Mouse (Mus musculus) ovary, postnatal 10 days (tissue): Measurements from ENCODE around the gene Smc1b.
"Not testable (repeated sequence)": the region's sequence is repeated elsewhere in the genome, so short reads cannot be mapped to it uniquely, and the experiment has no call there.

Experiments
- DNase-seq: peaks from one replicate; pipeline ENCODE4 v3.0.0; 2022; ENCODE audit warnings: low spot score

Gene Smc1b

GRCm38 (mm10) chr15:85135143-85135542, 3.4 kb upstream of the Smc1b start:
- no peak for DNase-seq

DNA sequence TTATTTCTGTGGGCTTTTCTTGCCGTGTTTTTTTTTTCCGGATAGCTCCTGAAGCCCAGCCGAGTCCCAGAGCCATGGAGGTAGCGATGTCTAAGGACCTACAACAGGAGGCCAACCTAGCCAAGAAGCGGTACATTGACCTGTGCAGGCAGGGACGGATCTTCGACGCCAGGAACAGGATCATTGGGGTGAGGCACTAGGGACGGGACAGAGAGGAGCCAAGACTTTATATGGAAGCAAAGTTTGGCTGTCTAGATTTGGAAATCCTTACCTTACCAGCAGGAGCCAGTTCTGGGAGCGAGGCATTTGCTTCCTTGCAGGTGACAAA, 393 bp upstream of the Smc1b start:
- DNase-seq = no peak

DNA sequence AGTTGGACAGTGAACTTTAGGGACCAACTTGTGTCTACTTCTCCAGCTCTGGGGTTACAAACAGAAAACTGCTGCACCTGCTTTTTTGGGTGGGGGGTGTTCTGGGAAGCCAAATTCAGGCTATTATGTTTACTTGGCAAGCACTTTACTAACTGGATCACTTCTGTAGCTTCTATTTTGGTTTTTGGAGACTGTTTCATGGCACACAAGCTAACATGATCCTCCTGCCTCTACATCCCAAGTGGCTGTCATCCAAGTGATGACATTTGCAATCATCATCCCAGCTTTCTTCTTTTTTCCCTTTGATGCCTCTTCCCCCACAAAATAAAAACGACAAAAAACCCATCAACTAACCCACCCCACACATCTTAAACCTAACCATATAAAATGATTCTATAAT, 46.1 kb downstream of the Smc1b start:
- DNase-seq = no peak

DNA sequence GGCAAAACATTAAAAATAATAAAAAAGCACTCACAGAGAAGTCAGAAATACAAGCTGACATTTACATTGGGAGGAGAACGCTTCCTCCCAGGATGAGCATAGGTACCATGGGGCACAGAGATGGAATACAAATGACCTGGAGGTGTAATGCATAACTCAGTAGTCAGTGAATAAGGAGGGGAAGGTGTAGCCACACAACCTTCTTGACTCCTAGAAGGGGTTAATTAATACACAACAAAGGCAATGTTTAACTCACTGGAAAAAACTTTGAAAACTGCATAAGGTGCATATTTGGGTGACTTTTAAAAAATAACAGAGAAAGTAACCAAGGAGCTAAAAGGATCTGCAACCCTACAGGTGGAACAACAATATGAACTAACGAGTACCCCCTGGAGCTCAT, 59.1 kb downstream of the Smc1b start:
- DNase-seq = no peak

DNA sequence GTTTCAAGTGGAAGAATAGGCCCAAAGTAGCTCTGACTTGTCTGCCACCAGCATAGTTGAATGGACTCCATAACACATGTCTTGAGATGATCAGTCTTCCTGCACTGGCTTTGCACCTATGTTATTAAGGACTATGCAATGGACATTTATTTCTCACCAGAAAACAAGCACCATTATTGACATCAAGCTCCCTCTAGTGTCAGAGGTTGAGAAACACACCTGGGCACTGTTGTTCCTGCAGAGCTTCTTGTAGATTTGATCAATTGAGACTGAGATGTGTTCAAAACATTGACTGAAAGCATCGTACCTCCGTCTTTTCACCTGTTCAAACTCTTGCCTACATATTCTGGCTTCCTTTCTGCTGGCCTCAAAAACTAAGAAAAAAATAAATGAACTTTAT, 61.2 kb downstream of the Smc1b start:
- DNase-seq = no peak

DNA sequence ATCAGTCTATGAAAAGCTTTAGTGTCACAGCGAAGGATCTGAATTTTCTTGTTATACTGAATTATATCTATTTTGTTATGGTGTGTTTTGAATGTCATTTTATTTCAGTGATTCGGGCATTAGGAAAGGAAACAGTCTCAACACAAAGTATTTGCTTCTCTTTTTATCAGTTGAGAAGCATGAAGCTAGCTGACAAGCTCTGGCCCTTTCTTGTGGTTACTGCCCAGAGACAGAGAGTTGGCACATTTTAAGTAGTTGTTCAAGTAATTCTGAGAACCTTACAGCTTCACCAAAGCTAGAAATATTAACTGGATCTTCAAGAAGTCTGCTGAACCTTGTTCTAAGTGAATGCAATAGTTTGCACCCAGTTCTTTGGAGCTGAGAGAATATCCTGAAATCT, 68.3 kb downstream of the Smc1b start:
- no peak for DNase-seq

DNA sequence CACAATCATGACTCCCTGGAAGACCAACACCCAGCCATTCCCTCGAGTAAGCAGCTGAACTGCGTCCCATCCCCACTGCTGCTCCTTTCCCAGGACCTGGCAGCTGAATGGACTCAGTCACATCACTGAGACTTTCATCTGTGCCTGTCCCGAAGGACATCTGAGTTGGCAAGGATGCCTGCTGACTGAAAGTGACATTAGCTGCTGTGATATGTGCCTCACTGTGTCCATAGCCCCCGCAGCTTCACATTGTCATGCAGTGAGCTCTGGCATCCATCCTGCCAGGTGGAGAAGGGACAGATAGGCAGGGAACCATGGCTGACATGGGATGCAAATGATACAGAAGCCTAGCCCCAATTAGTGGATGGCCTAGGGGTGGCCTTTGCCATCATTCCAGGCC, 76.6 kb downstream of the Smc1b start:
- no peak for DNase-seq

DNA sequence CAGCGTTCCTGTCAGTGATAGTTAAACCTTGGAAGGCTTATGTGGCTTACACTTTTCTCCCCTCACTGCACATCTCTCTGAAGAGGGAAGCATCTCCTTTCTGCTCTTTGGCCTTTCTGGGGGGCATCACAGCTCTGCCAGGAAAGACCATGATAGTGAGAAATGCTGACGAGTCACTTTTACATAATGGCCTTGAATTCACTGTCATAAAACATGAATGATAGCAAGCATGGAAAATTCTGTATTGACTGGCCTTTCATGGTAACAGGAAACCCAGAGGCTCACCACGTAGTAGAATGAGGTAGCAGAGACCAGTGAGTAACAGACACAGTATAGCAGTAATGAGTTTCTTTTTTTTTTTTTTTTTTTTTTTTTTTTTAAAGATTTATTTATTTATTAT, 77.7 kb downstream of the Smc1b start:
- DNase-seq = no peak

DNA sequence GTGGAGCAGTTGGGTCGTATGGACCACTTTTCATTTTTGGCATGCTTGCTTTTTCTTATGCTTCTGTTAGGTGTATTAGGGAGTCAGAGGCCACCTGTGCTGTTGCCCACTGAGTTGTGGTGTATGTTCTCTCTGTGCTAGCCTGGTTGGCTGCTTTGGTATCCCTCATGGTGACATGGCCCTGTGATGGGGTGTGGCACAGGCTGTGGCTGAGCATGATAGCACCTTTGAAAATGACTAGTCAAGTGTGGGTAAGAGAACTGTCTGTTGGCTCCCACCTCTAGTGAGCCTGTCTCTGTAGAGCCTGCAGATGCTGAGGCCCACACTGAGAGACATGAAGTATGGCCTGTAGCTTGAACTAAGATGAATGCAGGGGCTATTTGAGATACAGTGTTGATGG, 82.0 kb downstream of the Smc1b start:
- DNase-seq = no peak

- no peak for DNase-seq
These were observed 83.9 kb downstream of the Smc1b start for GRCm38 (mm10) chr15:85047865-85048264.

GRCm38 (mm10) chr15:85046230-85046950, 85.4 kb downstream of the Smc1b start:
- DNase-seq = no peak

- no peak for DNase-seq
These were observed 88.0 kb downstream of the Smc1b start for GRCm38 (mm10) chr15:85043761-85044160.

- DNase-seq = no peak
These were observed 88.6 kb downstream of the Smc1b start for GRCm38 (mm10) chr15:85043116-85043515.

GRCm38 (mm10) chr15:85042361-85042954, 89.3 kb downstream of the Smc1b start:
- peak; percentile 35 for DNase-seq

- DNase-seq = no peak
These were observed 90.1 kb downstream of the Smc1b start for GRCm38 (mm10) chr15:85041546-85042225.

DNA sequence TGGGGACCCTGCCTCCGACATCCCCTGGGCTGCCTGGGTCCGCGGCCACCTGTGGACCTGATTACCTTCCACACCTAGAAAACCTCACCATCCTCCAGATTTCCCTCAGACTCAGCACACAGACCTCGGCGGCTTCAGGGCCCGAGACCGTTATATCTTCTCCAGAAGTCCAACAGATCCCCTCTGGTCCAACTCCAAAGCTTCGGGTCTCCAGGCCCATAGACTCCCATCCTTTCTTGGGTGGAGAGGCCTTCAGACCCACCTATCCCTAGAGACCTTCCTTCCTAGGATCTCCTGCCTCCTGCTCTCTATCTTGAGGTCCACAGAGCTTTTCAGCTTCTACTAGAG, 94.4 kb downstream of the Smc1b start:
- no peak for DNase-seq

GRCm38 (mm10) chr15:85036566-85037342, 95.0 kb downstream of the Smc1b start:
- peak; percentile 95 for DNase-seq

DNA sequence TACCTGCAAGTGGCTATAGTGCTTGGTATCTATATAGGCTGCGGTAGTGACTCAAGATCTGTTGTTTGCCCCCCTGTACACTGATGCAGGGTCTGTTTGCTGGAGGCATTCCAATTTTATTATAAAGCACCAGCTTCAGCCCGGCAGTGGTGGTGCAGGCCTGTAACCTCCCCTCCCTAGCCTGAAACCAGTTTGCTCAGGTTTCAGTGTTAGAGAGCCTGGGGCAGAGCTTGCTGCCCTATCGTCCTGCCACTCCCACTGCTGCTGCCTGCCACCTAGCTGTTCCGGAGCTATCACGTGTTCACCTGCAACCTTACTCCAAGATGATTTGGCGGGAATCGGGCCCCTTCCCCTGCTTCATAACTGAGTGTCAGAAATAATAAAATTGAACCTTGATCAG, 97.8 kb downstream of the Smc1b start:
- DNase-seq = not testable (repeated sequence)

GRCm38 (mm10) chr15:85031866-85032265, 99.9 kb downstream of the Smc1b start:
- no peak for DNase-seq

GRCm38 (mm10) chr15:85030643-85031042, 101.1 kb downstream of the Smc1b start:
- not testable (repeated sequence) for DNase-seq

DNA sequence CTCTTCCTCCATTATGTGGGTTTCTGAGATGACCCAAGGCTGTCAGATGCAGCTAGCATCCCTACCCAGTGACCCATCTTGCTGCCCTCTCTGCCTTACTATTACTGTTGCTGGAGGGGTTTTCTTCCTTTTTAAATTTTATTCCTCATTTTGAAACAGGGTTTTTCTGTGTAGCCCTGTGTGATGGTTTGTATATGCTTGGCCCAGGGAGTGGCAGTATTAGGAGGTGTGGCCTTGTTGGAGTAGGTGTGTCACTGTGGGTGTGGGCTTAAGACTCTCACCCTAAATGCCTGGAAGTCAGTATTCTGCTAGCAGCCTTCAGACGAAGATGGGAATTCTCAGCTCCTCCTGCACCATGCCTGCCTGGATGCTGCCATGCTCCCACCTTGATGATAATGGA, 103.1 kb downstream of the Smc1b start, which contains the start of gene Fam118a:
Fam118a (plus strand) TSS at position 301 of the 400 bp plus-strand sequence.
- DNase-seq = not testable (repeated sequence)

DNA sequence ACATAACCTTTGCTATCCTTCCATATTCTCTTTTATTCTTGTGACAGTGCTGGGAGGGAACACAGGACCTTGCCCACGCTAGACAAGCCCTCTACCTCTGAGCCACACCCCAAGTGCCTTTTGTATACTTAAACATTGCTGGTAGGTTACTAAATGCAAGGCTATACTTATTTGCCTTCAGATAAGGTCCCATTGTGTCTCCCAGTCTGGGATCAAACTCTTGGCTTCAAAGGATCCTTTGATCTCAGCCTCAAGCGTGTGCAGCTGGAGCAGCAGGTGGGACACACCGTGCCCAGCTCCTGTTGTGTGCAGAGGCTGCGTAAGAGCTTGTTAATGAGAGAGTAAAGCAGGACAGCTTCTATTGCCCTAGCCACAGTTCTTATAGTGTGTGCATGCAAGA, 104.0 kb downstream of the Smc1b start:
- DNase-seq = no peak

DNA sequence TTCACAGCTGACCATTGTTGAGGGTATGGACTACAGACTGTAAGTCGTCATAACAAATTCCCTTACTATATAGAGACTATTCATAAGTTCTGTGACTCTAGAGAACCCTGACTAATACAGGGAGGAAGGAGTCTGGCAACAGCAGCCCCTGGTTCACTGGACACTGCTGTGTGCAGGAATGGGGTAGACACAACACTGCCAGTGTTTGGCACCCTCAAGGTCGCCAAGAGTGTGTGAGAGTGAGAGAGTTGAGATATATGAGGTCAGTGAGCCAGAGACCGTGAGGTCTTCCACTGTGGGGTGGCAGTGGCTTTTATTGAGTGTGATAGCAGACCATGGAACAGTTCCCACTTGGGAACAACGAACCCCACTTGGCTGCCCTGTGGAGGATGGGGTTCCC, 105.6 kb downstream of the Smc1b start:
- no peak for DNase-seq
